Mouse (Mus musculus) ES-CJ7 (cell line): ENCODE measurements around the gene Zkscan16.

Source experiments
- DNase-seq: peaks from one replicate; pipeline ENCODE4 v3.0.0; 2011; ENCODE audit warnings: low read depth, low spot score

The Zkscan16 gene

DNA sequence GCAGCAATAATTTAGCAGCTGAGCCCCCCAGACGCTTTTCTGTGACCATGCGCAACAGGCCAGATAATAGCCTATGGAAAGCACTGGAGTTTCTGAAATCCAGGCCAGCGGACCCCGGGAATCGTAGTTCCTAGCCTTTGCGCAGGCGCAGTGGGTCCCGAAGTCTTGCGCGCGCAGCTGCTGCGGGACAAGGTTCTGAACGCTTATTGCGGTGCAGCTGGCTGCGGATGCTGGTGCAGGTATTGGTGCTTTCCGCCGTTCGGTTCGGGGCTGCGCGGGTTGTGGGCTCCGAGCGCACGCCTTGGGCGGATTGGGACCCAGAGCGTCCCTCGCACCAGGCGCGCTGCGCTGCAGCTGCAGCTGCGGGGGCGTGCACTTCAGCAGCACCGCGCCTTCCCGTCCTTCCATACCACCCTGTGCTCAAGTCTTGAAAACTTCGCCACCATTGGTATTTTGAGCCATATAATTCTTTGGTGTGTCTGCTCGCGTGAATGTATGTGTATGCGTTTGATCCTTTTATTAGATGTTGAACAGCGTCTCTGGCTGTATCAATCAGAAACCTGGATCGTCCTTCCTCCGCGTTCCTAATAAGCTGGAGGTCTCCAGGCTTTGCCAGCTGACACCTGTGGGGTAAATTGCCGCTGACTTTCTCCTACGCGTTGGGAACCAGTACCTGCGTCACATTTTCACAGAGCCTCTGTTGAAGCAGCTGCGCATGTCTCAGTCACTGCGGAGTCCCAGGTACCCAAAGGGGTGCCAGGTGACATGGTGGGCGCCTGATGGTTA lies at the start of gene Zkscan16:
Gene Zkscan16 (plus strand): TSS at position 209 of the 786 bp plus-strand sequence.
- peak; percentile 91 for DNase-seq

DNA sequence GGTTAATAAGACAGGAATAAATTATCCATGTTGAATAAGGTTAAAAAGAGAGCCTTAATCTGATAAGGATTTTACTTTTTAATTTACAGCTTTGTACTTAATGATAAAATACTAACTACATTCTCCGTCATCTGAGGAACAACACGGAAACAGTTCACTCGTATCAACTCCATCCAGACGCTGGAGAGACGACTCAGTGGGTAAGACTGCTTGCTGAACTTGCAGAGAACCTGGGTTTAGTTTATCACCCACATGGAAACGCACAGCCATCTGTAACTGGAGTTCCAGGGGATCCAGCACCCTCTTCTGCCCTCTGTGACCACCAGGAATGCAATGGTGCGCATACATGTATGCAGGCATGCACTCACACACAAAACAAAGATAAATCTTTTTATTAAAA lies 49.0 kb upstream of the Zkscan16 start:
- no peak for DNase-seq

DNA sequence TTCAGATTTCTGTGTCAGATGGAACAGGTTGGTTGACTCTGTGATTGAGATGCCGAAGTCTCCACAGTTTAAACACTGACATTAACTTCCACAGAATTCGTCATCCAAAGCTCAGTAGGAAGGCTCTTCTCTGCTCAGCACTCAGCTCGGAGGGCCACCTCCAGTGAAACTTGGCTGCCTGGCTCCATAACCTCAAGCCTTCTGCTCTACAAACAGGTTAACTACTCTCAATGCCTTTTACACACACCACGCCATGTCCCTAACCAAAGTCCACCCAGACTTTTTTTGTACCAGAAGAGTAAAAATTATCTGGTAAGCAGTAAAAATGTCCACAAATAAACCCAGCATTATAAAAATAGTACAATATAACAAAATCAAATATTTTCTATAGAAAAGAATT lies 46.0 kb upstream of the Zkscan16 start:
- no peak for DNase-seq

DNA sequence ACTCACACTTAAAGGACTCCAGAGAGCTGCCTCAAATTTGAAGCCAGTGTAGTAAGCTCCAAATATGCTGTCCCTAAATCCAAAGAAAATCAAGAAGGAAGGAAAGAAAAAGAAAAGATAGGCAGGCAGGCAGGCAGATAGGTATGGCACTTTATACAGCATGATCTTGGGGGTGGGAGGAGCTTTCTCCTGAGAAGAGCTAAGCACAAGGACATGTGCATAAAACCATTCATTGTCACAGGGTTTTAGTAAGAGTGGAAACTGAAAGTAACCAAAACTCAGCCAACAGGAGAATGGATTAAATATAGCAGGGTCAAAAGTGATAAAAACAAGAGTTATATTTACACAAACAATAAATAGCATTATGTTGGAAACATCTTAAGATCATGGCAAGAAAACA lies 45.1 kb upstream of the Zkscan16 start:
- no peak for DNase-seq

DNA sequence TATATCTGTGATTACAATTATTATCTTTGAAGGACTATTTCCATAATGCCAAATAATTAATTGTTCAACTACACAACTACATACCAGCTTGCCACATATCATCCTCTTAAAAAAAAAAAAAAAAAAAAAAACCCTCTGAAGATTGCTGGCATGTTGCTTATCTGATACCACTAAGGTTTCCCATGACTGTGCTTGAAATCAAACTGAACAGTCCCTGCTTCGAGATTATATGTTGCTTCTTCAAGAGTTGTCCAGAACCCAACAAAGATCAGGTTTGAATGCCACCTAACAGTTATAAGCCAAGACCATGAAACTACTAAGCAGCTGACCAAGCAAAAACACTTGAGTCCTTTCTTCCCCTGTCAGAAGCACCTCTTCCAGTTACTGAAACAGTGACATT lies 36.0 kb upstream of the Zkscan16 start:
- no peak for DNase-seq

DNA sequence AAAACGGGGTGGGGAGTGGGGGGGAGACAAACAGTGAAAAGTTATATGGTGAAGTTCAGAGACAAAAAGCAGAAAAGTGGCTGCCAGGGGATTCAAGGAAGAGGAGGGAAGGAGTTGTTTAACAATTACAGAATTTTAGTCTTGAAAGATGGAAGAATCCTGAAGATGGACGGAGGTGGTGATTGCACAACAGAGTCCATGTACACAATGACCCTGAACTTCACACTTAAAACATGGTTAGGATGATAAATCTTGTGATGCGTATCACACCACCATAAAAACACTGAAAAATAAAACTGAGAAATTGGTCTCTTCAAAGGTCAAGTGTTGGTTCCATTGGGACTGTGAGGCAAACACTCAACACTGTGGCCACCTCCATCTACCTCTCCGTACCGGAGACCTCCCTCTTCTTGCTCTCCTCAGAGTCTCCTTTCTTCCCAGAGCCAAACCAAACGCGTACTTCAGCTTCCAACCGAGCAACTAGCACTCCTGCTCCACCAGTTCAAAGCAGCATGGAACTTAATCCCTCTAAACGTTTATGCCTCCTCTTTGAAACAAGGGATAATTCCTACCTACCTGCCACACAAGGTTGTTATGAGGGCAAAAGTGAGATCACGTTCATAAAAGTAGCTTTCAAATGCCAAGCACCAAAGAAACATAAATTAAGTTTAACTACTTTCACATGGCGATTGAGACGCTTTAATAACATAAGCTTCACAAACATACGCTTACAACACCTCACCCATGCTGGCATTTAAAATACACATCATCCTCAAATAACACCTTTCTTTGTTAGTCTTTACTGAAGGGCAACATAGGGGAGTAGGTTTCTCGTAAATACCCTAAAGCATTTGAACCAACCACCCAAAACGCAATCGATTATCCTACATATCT lies 33.0 kb upstream of the Zkscan16 start:
- DNase-seq, result no peak

DNA sequence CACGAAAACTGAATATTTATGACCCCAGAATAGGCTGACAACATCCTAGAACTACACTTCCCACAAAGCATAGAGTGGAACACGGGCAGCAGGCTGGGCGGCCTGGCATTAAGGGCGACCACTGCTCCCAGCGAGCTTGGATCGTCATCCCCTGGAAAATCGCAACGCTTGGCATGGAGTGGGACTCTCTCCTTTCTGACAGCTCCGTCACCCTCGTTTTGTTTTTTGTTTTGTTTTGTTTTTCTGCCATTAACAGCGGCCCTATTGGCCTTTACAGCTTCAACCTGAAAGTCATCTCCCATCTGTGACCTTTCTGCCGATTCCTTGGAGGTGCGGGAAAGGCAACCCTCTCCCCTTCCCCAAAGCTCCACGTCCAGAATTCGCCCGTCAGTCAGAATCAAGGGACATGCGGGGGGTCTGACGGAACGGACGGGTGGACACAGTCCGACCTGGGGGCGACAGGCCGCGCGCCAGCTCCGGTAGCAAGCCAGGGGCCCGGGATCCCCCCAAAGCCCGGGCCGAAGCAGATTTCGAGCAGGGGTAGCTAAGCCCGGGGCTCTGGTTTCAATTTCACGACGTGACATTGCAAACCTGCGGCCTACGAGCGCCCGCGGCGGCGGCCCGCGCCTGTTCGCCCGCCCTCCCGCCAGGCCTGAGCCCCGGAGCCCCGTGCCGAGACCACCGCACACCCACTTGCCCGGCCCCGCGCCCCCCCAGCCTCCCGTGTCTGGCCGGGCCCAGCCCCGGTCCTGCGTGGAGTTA lies 32.2 kb upstream of the Zkscan16 start:
- DNase-seq, result peak; percentile 21

DNA sequence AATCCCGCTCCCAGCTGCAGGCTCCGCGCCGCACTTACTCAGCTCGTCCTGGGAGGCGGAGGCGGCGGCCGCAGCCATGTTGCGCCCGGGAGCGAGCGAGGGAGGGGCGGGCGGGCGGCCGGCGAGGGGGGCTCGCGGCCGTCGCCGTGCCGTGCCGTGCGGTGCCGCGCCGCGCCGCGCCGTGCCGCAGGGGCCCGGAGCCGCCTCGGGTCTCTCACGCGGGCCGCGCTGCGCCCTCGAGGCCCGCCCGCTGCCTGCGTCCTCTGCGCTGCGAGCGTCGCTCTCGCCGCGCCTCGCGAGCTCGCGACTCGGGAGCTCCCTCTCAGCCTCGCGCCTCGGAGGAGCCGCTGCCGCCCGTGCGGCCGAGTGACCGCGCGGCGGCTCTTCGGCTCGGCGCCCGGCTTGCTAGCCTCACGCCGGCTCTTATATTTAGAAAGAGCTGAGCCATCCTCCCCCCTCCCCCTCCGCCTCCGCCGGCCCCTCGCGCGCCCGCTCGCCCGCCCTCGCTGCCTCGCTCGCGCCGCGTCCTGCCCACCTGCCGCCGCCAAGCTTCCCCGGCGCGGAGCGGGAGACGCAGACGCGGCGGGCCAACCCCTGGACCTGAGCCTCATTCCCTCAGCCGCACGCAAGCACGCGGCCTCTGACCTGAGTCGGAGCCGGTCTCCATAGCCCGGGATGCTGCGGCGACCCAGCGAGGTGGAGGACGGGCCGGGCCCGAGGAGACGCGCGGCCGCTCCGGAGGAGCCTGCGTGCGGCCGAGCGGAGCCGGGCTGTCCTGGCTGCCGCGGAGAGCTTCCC lies 31.4 kb upstream of the Zkscan16 start:
- DNase-seq, result peak; percentile 46

DNA sequence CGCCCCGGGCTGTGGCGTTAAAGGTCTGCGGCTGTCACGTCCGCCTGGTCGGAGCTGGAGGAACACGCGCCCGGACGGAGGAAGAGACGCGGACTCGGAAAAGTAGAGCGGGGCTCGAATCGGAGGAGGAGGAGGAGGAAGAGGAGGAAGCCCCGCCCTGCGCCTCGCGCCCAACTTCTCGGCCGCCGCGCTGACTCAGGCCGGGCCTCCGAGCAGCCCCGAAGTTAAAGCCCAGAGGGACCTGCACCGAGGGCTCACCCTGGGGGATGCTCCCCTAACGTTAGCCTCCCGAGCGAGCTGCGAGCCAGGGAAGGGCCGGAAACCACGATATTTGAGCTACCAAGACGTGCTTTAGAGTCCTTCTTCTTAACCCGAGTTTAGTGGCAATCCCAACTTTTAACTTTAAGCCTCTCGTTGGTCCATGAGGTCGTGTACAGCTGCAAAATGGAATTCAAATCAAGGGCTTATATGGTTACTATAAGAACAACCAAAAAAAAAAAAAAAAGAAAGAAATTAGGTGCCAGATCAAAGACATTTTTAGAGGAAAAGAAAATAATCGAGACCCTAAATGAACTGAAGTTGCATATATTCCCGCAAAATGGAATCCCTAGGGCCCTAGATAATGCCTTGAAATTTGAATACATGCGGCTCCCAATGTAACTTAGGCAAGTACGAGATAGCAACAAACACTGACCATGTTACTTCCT lies 30.6 kb upstream of the Zkscan16 start, which contains the start of gene Ecpas:
Gene Ecpas (minus strand): TSS at position 121 of the 707 bp plus-strand sequence.
- peak; percentile 58 for DNase-seq

DNA sequence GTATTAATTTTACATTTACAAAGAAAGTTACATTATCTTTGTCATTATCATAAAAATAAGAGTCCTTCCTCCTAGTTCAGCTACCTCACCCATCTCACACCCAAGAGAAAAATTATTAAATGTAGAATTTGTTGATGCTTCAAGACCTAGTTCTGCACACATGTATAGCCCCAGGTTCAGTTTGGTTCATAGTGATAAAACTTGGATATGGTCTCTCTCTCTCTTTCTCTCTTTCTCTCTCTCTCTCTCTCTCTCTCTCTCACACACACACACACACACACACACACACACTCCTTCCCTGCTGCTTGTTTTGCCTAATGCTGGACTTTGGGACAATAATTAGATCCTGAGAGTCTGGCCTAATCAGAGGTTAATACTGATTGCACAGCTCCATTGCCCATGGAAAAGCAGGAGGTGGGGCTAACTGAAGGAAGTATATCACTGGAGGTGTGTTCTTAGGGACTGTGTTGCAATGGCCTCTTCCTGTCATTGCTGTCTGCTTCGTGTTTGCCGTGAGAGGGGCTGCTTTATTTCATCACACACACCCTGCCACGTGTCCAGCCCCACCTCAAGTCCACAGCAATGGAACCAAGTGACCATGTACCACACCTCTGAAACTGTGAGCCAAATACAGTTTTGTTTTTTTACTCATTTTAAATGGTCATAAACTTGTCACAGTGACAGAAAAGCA lies 29.9 kb upstream of the Zkscan16 start:
- DNase-seq, result no peak

DNA sequence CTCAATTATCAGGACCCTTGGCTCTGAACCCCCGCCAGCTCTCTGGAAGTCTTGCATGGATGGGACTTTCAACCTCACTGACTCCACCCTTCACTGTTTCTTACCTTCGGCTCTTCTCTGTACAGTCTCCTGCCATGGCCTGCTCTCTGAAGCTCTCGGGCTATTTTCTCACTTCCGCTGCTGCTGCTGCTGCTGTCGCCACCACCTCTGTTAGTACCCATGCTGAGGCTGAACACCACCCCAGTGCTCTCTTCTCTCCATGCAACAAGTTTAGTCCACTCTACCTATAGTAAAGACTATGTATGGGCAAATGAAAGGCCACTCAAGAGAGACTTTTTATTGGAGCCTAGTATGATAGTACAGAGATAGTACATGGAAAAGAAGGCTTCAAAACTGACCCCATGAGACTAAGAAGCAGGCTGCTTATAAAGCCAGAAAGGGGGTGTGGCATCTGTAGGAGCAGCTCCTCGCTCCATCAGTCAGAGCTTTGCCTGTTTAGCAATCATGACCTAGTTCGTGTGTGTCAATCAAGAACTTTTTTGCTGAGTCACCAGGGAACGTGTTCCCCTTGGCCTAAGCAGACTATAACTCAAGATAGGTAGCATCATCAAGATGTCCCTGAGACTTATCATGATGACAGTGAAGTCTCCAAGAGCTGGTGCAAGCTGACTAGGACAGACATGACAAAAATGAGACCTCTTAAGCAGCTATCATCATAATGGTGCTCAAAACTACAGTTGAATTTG lies 28.2 kb upstream of the Zkscan16 start:
- no peak for DNase-seq

DNA sequence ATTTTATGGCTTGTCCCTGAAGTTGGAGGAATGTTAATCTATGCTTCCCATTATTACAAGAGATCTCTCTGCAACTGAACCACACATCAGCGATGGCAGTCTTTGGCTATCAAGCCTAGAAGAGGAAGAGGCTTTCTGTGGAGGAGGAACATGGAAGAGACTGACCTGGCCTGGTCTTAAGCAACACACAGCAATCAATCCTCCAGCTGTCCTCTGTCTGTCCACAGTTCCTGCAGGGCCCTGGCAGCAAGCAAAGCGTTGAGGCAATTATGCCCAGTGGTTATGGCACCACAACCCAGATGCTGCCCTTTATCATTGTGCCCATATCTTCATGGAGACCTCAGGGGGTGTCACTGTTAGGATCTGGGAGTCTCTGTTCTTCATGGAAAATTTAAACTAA lies 19.5 kb upstream of the Zkscan16 start:
- DNase-seq, result no peak

DNA sequence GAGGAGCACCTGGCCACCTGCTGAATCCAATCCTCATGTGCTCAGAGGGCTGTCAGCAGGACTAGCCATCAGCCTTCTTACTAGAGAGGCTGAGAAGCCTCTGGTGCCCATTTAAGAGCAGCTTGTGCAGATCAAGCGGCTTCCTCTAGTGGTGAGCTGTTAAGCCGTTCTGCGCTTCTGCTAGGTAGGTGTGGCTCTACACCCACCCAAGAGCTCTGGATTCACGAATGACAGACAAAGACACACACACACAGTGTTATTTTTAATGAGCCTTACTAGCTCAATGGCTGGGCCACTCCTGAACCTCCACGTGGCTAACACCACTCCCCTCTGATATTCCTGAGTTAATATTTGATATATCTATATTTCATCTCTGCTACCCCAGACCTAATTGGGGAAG lies 17.8 kb upstream of the Zkscan16 start:
- DNase-seq, result no peak

DNA sequence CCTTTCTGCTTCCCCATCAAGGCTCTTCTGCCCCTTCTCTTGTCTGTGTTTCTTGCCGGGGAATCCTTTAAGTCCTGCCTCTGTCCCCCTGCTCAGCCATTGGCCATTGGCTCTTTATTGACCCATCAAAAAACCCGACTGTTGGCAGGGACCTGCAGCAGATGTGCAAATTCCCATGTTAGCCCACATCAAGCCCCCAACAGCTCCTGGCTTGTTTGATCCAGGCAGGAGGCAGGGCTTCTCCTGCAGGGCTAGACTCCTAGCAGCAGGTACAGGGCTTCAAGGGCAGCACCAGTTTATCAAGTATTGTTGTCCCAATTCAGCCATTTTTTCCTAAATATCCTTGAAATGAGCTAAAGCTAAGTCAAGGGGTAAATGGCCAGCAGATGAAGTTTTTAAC lies 17.3 kb upstream of the Zkscan16 start:
- no peak for DNase-seq

DNA sequence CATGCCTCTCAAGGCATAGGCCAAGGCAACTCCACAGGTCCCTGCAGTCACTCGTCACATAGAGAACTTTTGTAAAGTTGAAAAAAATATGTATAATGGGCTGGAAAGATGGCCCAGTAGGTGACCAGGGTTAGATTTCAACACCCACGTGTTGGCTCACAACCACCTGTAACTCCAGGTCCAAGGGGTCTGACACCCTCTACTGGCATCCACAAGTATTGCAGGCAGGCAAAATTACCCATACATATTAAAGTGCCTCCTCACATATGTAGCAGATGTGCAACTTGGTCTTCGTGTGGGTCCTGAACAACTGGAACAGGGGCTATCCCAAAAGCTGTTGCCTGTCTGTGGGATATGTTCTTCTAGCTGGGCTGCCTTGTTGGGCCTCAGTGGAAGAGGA lies 15.8 kb upstream of the Zkscan16 start:
- peak; percentile 51 for DNase-seq

DNA sequence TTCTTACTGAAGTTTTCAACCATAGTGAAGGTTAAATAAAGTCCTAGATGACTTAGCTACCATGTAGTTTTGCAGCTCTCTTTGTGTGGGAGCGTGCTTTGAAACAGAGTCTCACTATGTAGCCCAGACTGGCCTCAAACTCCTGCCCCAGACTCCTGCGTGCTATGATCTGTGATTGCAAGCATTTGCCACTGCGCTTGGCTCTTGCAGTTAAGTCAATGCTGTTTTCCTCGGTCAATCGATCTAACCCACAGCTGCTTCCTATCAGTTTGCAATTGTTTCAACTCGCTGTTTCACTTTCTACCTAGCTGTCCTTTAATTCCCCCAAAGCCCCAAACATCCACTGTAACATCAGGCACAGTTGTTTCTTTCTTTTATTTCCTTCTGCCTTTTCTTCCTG lies 10.9 kb upstream of the Zkscan16 start:
- DNase-seq, result no peak

DNA sequence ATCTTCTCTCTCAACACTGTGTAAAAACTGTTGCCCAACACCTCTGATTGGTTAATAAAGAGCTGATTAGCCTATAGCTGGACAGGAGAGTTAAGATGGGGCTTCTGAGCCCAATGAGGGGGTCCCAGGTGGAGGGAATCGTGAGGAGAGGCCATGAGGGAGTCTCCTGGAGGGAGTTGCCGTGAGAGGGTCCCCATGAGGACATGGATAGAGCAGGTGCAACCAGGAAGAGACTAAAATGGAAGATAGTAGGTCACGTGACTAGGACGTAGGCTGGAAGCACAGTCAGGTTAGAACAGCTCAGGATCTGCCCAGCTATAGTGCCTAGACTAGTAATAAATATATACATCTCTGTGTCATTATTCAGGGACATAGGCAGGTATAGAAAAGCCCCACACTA lies 9.1 kb upstream of the Zkscan16 start:
- DNase-seq, result no peak

DNA sequence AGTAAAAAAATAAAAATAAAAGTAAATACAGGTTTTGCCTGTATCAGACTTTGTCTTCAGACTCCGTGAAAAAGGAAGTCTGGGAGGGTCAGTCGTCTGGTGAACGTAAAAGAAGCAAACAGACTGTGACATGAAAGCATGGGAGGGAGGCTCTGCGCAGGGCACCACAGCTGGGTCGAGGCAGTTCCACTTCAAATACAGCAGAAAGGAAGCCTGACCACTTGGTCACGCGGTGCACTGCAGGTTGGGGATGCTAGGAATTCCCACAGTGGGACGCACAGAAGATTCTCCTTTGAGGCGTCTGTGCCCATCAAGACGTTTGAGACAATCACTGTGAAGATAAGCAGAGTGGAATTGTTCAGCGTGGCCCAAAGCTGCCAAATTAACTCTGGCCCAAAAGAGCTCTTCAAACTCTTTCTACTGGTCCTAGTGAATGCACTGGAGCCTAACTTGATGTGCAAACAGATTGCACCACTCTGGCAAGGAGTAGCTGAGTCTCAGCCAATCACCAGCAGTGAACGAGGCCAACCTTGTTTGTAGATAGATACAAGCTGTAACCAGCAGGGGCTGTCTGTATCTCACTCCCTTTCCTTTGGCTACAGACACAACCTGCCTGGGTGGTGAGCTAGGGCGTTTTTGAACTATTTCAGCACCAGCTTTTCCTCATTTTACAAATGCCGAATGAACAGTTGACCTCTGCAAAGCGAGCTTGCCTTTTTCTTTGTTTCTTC lies 8.5 kb upstream of the Zkscan16 start:
- peak; percentile 84 for DNase-seq

DNA sequence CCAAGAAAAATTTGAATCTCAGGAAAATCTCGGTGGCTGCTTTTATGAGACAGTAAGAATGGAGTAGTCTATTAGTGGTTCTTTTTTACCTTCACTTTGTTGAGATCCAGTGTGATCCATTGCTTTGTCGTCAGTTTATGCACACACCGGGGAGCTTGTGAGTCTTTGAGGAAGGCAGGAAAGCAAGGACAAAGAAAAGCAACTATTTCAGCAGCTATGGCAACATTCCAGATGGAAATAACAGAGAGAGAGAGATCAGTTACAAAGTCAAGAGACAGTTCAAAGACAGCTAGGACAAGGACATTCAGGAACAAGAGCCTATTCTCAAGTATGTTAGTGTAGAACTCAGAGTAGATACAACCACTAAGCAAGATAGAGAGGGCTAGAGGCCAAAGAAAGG lies 7.6 kb upstream of the Zkscan16 start:
- no peak for DNase-seq
